Mouse (Mus musculus): ENCODE data around the gene Cilp. TPM values are rescaled to one million over a fixed set of nuclear protein-coding genes. Genes with fewer than 3 reads are reported as not detected.
"Not testable (repeated sequence)": the region's sequence is repeated elsewhere in the genome, so short reads cannot be mapped to it uniquely, and the experiment has no call there.

Gene Cilp
- 0.54 and 0.63 TPM in 2 replicates for polyA plus RNA-seq (2016; fragmentation: Nextera tagmentation; extraction: Ambion mirVana)

- H3K27ac ChIP-seq, result peak within 1 kb of the TSS; percentile 45; the same call in 1 of the 2 replicates
- H3K9me3 ChIP-seq, result no peaks in the 10 kb centered on the region
- H3K36me3 ChIP-seq, result no peaks in the 10 kb centered on the region
- no peak within 1 kb of the TSS for H3K4me2 ChIP-seq
- no peak within 1 kb of the TSS for H3K4me3 ChIP-seq (replicated peaks)
- H3K27me3 ChIP-seq, result no peaks in the 10 kb centered on the region
- H3K9ac ChIP-seq (replicated peaks), result no peak within 1 kb of the TSS
- no peak for ATAC-seq (ENCODE audit: insufficient number of reproducible peaks, insufficient read depth, low FRiP score, low TSS enrichment, low read depth)
- WGBS, result 45% methylated on average over 5 of the region's 5 CpGs
- H3K4me1 ChIP-seq (replicated peaks), result peaks cover 15% of the 10 kb centered on the region
Measured at GRCm38 (mm10) chr9:65264959-65265358, at the start of gene Cilp. TSS of gene Cilp (plus strand) at chr9:65265180.

DNA sequence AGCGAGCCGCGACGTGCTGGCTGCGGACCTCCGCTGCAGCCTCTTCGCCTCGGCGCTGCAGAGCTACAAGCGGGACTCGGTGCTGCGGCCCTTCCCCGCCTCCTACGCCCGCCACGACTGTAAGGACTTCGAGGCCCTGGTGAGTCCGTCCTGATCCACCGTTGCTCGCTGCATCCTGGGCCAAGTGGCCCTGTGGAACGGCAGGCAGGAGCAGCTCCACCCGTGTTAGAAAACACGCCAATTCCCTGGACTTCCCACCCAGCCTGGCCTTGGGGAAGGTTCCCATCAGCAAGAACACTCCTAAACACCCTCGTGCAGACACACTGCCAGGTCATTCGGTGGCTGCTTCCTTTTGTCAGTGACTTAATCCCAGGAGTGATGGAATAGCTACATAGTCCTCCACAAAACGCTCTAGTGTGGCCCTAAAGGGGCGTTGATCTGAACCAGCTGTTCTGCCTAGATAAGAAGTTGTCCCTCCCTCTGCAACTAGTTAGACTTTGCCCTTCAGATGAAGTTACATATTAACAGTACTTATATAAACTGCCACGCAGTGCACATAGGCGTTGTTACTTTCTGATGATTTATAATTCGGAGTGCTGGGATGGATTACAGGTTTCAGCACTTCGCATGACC, 49.4 kb upstream of the Cilp start:
- H3K9me3 ChIP-seq, result no peaks in the 10 kb centered on the region
- no peaks in the 10 kb centered on the region for H3K27me3 ChIP-seq
- peak overlapping the region; percentile 70 for H3K4me3 ChIP-seq (replicated peaks)
- H3K36me3 ChIP-seq, result no peaks in the 10 kb centered on the region
- H3K4me1 ChIP-seq (replicated peaks), result peaks cover 18% of the 10 kb centered on the region
- peak overlapping the region; percentile 76 for H3K9ac ChIP-seq (replicated peaks)
- WGBS, result 9% methylated on average over 31 of the region's 31 CpGs
- no peak; the same call in 1 of the 2 replicates for ATAC-seq (ENCODE audit: insufficient number of reproducible peaks, insufficient read depth, low FRiP score, low TSS enrichment, low read depth)
- peak overlapping the region; percentile 89 for H3K4me2 ChIP-seq
- H3K27ac ChIP-seq, result peak overlapping the region; percentile 88

DNA sequence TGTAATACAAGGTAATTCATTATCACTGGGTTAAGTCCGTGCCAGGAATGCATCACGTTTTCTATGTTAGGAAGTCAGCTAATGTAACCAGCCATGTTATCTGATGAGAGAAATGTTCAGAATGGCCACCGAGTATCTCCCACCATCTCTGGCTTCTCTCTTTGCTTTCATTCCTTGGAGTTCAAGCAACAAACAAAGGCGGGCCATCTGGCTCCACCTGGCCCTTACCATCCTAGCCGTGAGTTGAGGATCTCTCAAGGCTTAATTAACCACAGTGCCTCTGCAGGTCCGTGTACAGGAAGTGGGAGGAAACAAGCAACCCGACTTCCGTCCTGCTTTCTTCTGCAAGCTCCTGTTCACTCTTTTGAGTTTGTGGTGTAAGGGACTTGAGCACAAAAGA, 48.0 kb upstream of the Cilp start:
- H3K4me2 ChIP-seq, result no peak overlapping the region
- WGBS, result 45% methylated on average over 8 of the region's 8 CpGs
- H3K4me1 ChIP-seq (replicated peaks), result peaks cover 14% of the 10 kb centered on the region
- no peaks in the 10 kb centered on the region for H3K9me3 ChIP-seq
- ATAC-seq (ENCODE audit: insufficient number of reproducible peaks, insufficient read depth, low FRiP score, low TSS enrichment, low read depth), result no peak
- no peaks in the 10 kb centered on the region for H3K36me3 ChIP-seq
- H3K27ac ChIP-seq, result no peak overlapping the region
- H3K27me3 ChIP-seq, result no peaks in the 10 kb centered on the region
- H3K4me3 ChIP-seq (replicated peaks), result no peak overlapping the region
- H3K9ac ChIP-seq (replicated peaks), result no peak overlapping the region

- Histone ChIP-seq H3K27me3 (no peaks in the 10 kb centered on the region), H3K9ac (replicated peaks) (no peak overlapping the region), H3K36me3 (no peaks in the 10 kb centered on the region), H3K4me1 (replicated peaks) (peaks cover 14% of the 10 kb centered on the region), H3K4me3 (replicated peaks) (no peak overlapping the region), H3K27ac (peak overlapping the region; percentile 17; the same call in 1 of the 2 replicates), H3K4me2 (no peak overlapping the region), H3K9me3 (no peaks in the 10 kb centered on the region)
- no peak for ATAC-seq (ENCODE audit: insufficient number of reproducible peaks, insufficient read depth, low FRiP score, low TSS enrichment, low read depth)
- WGBS, result 61% methylated on average over 6 of the region's 6 CpGs
Measured at GRCm38 (mm10) chr9:65217661-65218060, 47.3 kb upstream of the Cilp start.

DNA sequence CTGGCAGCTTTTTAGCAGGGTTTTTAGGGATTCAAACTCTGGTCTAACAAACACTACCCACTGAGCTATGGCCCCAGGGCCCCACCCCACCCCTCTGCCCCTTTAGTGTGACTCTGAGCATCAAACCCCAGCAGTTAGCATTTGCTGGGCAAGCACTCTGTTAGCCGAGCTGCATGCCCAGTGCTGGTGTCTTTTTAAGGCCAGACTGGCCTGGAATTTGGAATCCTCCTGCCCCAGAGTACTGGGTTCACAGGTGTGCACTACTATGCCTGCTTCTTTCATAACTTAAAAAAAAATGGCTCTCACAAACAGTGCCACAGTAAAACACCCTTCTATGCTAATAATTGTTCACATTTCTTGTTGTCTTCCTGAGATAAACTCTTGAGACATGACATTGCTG, 46.1 kb upstream of the Cilp start:
- Histone ChIP-seq H3K9me3 (no peaks in the 10 kb centered on the region), H3K36me3 (no peaks in the 10 kb centered on the region), H3K4me3 (replicated peaks) (no peak overlapping the region), H3K4me1 (replicated peaks) (peaks cover 14% of the 10 kb centered on the region), H3K4me2 (no peak overlapping the region), H3K9ac (replicated peaks) (no peak overlapping the region), H3K27ac (no peak overlapping the region), H3K27me3 (no peaks in the 10 kb centered on the region)
- ATAC-seq (ENCODE audit: insufficient number of reproducible peaks, insufficient read depth, low FRiP score, low TSS enrichment, low read depth), result no peak
- WGBS, result 59% methylated on average over 1 of the region's 1 CpGs

DNA sequence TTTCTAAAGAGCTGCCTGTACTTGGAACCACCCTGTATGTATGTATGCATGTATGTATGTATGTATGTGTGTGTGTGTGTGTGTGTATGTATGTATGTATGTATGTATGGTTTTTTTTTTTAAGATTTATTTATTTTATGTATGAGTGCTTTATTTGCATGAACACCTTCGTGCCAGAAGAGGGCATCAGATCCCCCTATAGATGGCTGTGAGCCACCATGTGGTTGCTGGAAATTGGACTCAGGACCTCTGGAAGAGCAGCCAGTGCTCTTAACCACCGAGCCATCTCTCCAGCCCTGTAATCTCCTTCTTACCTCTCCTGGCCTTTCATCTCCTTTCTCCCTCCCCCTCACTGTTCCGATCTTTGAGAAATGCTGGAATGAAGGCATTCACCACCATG, 44.6 kb upstream of the Cilp start:
- not testable (repeated sequence) for H3K4me2 ChIP-seq; H3K27me3 ChIP-seq; H3K4me3 ChIP-seq (replicated peaks); H3K9ac ChIP-seq (replicated peaks); H3K9me3 ChIP-seq; H3K27ac ChIP-seq; H3K36me3 ChIP-seq; ATAC-seq (ENCODE audit: insufficient number of reproducible peaks, insufficient read depth, low FRiP score, low TSS enrichment, low read depth)
- H3K4me1 ChIP-seq (replicated peaks), result peaks cover 11% of the 10 kb centered on the region
- 46% methylated on average over 3 of the region's 3 CpGs for WGBS

GRCm38 (mm10) chr9:65223927-65224326, 41.1 kb upstream of the Cilp start:
- WGBS, result 82% methylated on average over 6 of the region's 6 CpGs
- ATAC-seq (ENCODE audit: insufficient number of reproducible peaks, insufficient read depth, low FRiP score, low TSS enrichment, low read depth), result no peak

DNA sequence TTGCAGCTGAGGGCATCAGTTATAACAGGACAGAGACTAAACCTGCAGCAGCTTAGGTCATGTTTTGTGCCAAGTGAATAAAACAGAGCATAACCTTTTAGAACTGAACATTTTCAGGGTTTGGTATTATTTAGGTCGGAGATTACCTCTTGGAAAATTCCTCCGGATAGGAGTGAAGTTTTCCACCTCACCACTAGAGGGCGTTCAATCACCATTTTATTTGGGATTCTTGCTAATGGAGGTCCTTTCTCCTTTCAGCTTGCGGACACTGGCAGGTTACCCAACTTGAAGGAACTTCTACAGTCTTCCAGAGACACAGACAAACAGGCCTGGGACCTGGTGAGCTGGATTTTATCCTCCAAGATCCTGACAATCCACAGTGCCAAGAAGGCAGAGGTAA, 39.2 kb upstream of the Cilp start:
- Histone ChIP-seq H3K9ac (replicated peaks) (no peak overlapping the region), H3K4me3 (replicated peaks) (no peak overlapping the region), H3K27ac (no peak overlapping the region), H3K9me3 (no peaks in the 10 kb centered on the region), H3K27me3 (no peaks in the 10 kb centered on the region), H3K4me1 (replicated peaks) (no peaks in the 10 kb centered on the region), H3K4me2 (no peak overlapping the region), H3K36me3 (peaks cover 9% of the 10 kb centered on the region; the same call in 1 of the 2 replicates)
- 44% methylated on average over 4 of the region's 4 CpGs for WGBS
- no peak for ATAC-seq (ENCODE audit: insufficient number of reproducible peaks, insufficient read depth, low FRiP score, low TSS enrichment, low read depth)

More at GRCm38 (mm10) chr9:65223927-65224326, 41.1 kb upstream of the Cilp start:
- H3K4me2 ChIP-seq, result no peak overlapping the region
- 0 out of 2 replicates have a peak, but pooled peaks cover under 1% of the 10 kb centered on the region for H3K36me3 ChIP-seq
- H3K9ac ChIP-seq (replicated peaks), result no peak overlapping the region
- H3K4me3 ChIP-seq (replicated peaks), result no peak overlapping the region
- no peaks in the 10 kb centered on the region for H3K4me1 ChIP-seq (replicated peaks)
- no peaks in the 10 kb centered on the region for H3K9me3 ChIP-seq
- H3K27me3 ChIP-seq, result no peaks in the 10 kb centered on the region
- no peak overlapping the region for H3K27ac ChIP-seq

- peaks cover 18% of the 10 kb centered on the region; the same call in 1 of the 2 replicates for H3K36me3 ChIP-seq
- H3K4me3 ChIP-seq (replicated peaks), result no peak overlapping the region
- no peak overlapping the region for H3K9ac ChIP-seq (replicated peaks)
- peaks cover 5% of the 10 kb centered on the region; the same call in 1 of the 2 replicates for H3K4me1 ChIP-seq (replicated peaks)
- 77% methylated on average over 6 of the region's 6 CpGs for WGBS
- H3K9me3 ChIP-seq, result no peaks in the 10 kb centered on the region
- no peak for ATAC-seq (ENCODE audit: insufficient number of reproducible peaks, insufficient read depth, low FRiP score, low TSS enrichment, low read depth)
- no peak overlapping the region for H3K27ac ChIP-seq
- H3K4me2 ChIP-seq, result no peak overlapping the region
- no peaks in the 10 kb centered on the region for H3K27me3 ChIP-seq
Measured at GRCm38 (mm10) chr9:65230250-65230649, 34.7 kb upstream of the Cilp start.

- Histone ChIP-seq H3K4me2 (no peak overlapping the region), H3K9me3 (no peaks in the 10 kb centered on the region), H3K27me3 (no peaks in the 10 kb centered on the region), H3K4me1 (replicated peaks) (peaks cover 5% of the 10 kb centered on the region; the same call in 1 of the 2 replicates), H3K4me3 (replicated peaks) (no peak overlapping the region), H3K36me3 (peaks cover 18% of the 10 kb centered on the region; the same call in 1 of the 2 replicates), H3K27ac (no peak overlapping the region), H3K9ac (replicated peaks) (no peak overlapping the region)
- ATAC-seq (ENCODE audit: insufficient number of reproducible peaks, insufficient read depth, low FRiP score, low TSS enrichment, low read depth), result no peak
- WGBS, result 45% methylated on average over 8 of the region's 8 CpGs
Measured at GRCm38 (mm10) chr9:65231284-65231683, 33.7 kb upstream of the Cilp start.

- peaks cover 13% of the 10 kb centered on the region for H3K4me1 ChIP-seq (replicated peaks)
- no peaks in the 10 kb centered on the region for H3K27me3 ChIP-seq
- no peak overlapping the region for H3K27ac ChIP-seq
- no peak for ATAC-seq (ENCODE audit: insufficient number of reproducible peaks, insufficient read depth, low FRiP score, low TSS enrichment, low read depth)
- H3K4me3 ChIP-seq (replicated peaks), result no peak overlapping the region
- H3K9me3 ChIP-seq, result no peaks in the 10 kb centered on the region
- peaks cover 22% of the 10 kb centered on the region; the same call in 1 of the 2 replicates for H3K36me3 ChIP-seq
- H3K4me2 ChIP-seq, result no peak overlapping the region
- H3K9ac ChIP-seq (replicated peaks), result no peak overlapping the region
- 84% methylated on average over 9 of the region's 9 CpGs for WGBS
Measured at GRCm38 (mm10) chr9:65233243-65233985, 31.6 kb upstream of the Cilp start.

Measured in limb, embryonic 12.5 days (tissue).